In the genomic region with DNA sequence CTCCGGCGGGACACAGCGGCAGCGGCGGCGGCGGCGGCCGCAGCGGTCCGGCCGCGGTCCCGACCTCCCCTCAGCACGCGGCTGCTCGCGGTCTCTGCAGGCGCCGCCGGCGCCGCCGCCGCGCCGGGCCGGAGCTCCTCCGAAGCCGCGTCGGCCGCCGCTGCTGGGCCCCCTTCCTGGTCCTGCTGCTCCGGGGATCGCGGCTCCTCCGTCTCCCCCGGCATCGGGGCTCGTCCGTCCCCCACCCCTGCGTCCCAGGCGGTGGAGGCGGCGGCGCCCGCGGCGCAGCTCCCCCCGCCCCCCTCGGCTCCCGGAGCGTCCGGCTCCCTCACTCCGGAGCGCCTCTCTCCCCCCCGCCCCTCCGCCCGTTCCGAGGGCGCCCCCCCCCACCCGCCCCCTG, we compare ENCODE assay signal across 8 mouse cellular contexts. TPM values are rescaled to one million over a fixed set of nuclear protein-coding genes. Genes with fewer than 3 reads are reported as not detected.
DNase-seq lines count a peak whose midpoint lies in the region; ATAC-seq lines count a peak whose summit lies in the region.

No protein-coding gene starts in this region.

- no peaks in the 10 kb centered on the region for H3K27me3 ChIP-seq in erythroblast, embryonic 14.5 days (ENCODE audit: control insufficient read depth)
- H3K27me3 ChIP-seq in limb, embryonic 12.5 days: no peaks in the 10 kb centered on the region
- no peaks in the 10 kb centered on the region for H3K27me3 ChIP-seq in stomach, embryonic 14.5 days (ENCODE audit: control insufficient read depth, insufficient read depth, low read length)

- peaks cover 20% of the 10 kb centered on the region for H3K36me3 ChIP-seq in erythroblast, embryonic 14.5 days (ENCODE audit: control insufficient read depth)
- no peaks in the 10 kb centered on the region for H3K36me3 ChIP-seq in limb, embryonic 12.5 days
- no peaks in the 10 kb centered on the region for H3K36me3 ChIP-seq in stomach, embryonic 14.5 days (ENCODE audit: control insufficient read depth, insufficient read depth, low read length)

- peak overlapping the region; percentile 62 for H3K4me2 ChIP-seq in limb, embryonic 12.5 days
- H3K4me2 ChIP-seq in stomach, embryonic 14.5 days (replicated peaks; ENCODE audit: low read depth, low read length): peak overlapping the region; percentile 61; the same call in 1 of the 2 replicates

- DNase-seq in retina, adult 2 months (ENCODE audit: low read depth, low spot score): peak; percentile 18
- no peak for DNase-seq in retina, postnatal 1 day
- no peak for DNase-seq in thymus, postnatal 36 days
- DNase-seq in embryo, embryonic 11 days: no peak

- H3K4me1 ChIP-seq in erythroblast, embryonic 14.5 days (ENCODE audit: control insufficient read depth): peaks cover 31% of the 10 kb centered on the region
- H3K4me1 ChIP-seq in limb, embryonic 12.5 days (replicated peaks): peaks cover 13% of the 10 kb centered on the region
- H3K4me1 ChIP-seq in stomach, embryonic 14.5 days (ENCODE audit: control insufficient read depth, insufficient read depth, low read length): no peaks in the 10 kb centered on the region

- ATAC-seq in erythroblast, adult 5-6 weeks (replicated peaks; ENCODE audit: low FRiP score, poor library complexity, severe bottlenecking): no peak
- ATAC-seq in limb, embryonic 12.5 days (ENCODE audit: insufficient number of reproducible peaks, insufficient read depth, low FRiP score, low TSS enrichment, low read depth): peak; percentile 14
- ATAC-seq in stomach, embryonic 14.5 days (ENCODE audit: insufficient number of reproducible peaks, insufficient read depth, low FRiP score, low read depth): peak; percentile 25

- no peaks in the 10 kb centered on the region for H3K9me3 ChIP-seq in erythroblast, embryonic 14.5 days (ENCODE audit: control insufficient read depth, low read length)
- H3K9me3 ChIP-seq in limb, embryonic 12.5 days: no peaks in the 10 kb centered on the region
- no peaks in the 10 kb centered on the region for H3K9me3 ChIP-seq in stomach, embryonic 14.5 days (ENCODE audit: control insufficient read depth, low read depth, low read length)

- H3K27ac ChIP-seq in limb, embryonic 12.5 days: peak overlapping the region; percentile 99
- peak overlapping the region; percentile 99 for H3K27ac ChIP-seq in stomach, embryonic 14.5 days (ENCODE audit: low read length)

- peak overlapping the region; percentile 97 for H3K9ac ChIP-seq in limb, embryonic 12.5 days (replicated peaks)
- peak overlapping the region; percentile 99 for H3K9ac ChIP-seq in stomach, embryonic 14.5 days (replicated peaks; ENCODE audit: low read depth, low read length)

- H3K4me3 ChIP-seq in erythroblast, embryonic 14.5 days (replicated peaks): peak overlapping the region; percentile 96
- peak overlapping the region; percentile 89 for H3K4me3 ChIP-seq in limb, embryonic 12.5 days (replicated peaks)
- H3K4me3 ChIP-seq in stomach, embryonic 14.5 days (ENCODE audit: low read depth, low read length): peak overlapping the region; percentile 78

- 0% methylated on average over 31 of the region's 63 CpGs for WGBS in limb, embryonic 12.5 days
- 0% methylated on average over 46 of the region's 63 CpGs for WGBS in stomach, embryonic 14.5 days

RNA-seq across cellular contexts. Expression of a gene that starts 0.8 kb away (rescaled TPM):
- 4.8 TPM in 2 replicates for polyA plus RNA-seq in erythroblast, embryonic 14.5 days (2012)
- 21.7 and 24.5 TPM in 2 replicates for total RNA-seq in erythroblast, adult 5-6 weeks (2015; ENCODE audit: low replicate concordance)
- 34.2 and 51.3 TPM in 2 replicates for total RNA-seq in erythroblast, adult 5-6 weeks (2017; ENCODE audit: low replicate concordance)
- polyA plus RNA-seq in limb, embryonic 12.5 days (2016; fragmentation: Nextera tagmentation; extraction: Ambion mirVana): 16.5 and 17.1 TPM in 2 replicates
- polyA plus RNA-seq in stomach, embryonic 14.5 days (2014; fragmentation: Nextera tagmentation; extraction: Ambion mirVana): 10.4 and 12.0 TPM in 2 replicates

RNA-seq across cellular contexts. Expression of a gene that starts 0.9 kb away (rescaled TPM):
- 0.02 TPM in 1 of 2 replicates, not detected in the other for polyA plus RNA-seq in erythroblast, embryonic 14.5 days (2012)
- 3.8 and 5.6 TPM in 2 replicates for total RNA-seq in erythroblast, adult 5-6 weeks (2015; ENCODE audit: low replicate concordance)
- total RNA-seq in erythroblast, adult 5-6 weeks (2017; ENCODE audit: low replicate concordance): 3.3 and 4.3 TPM in 2 replicates
- 0.98 and 1.3 TPM in 2 replicates for polyA plus RNA-seq in limb, embryonic 12.5 days (2016; fragmentation: Nextera tagmentation; extraction: Ambion mirVana)
- polyA plus RNA-seq in stomach, embryonic 14.5 days (2014; fragmentation: Nextera tagmentation; extraction: Ambion mirVana): 1.7 and 2.3 TPM in 2 replicates

RNA-seq across cellular contexts. Expression of a gene that starts 29.7 kb away (rescaled TPM):
- 0.03 TPM in 1 of 2 replicates, not detected in the other for polyA plus RNA-seq in erythroblast, embryonic 14.5 days (2012)
- total RNA-seq in erythroblast, adult 5-6 weeks (2015; ENCODE audit: low replicate concordance): 7.5 TPM in 1 of 2 replicates, not detected in the other
- not detected in 2 replicates for total RNA-seq in erythroblast, adult 5-6 weeks (2017; ENCODE audit: low replicate concordance)
- 1.7 and 2.3 TPM in 2 replicates for polyA plus RNA-seq in limb, embryonic 12.5 days (2016; fragmentation: Nextera tagmentation; extraction: Ambion mirVana)
- 1.1 TPM in 2 replicates for polyA plus RNA-seq in stomach, embryonic 14.5 days (2014; fragmentation: Nextera tagmentation; extraction: Ambion mirVana)

RNA-seq across cellular contexts. Expression of a gene that starts 51.4 kb away (rescaled TPM):
- polyA plus RNA-seq in erythroblast, embryonic 14.5 days (2012): not detected in 2 replicates
- total RNA-seq in erythroblast, adult 5-6 weeks (2015; ENCODE audit: low replicate concordance): not detected in 2 replicates
- not detected in 2 replicates for total RNA-seq in erythroblast, adult 5-6 weeks (2017; ENCODE audit: low replicate concordance)
- polyA plus RNA-seq in limb, embryonic 12.5 days (2016; fragmentation: Nextera tagmentation; extraction: Ambion mirVana): not detected in 2 replicates
- polyA plus RNA-seq in stomach, embryonic 14.5 days (2014; fragmentation: Nextera tagmentation; extraction: Ambion mirVana): not detected in 2 replicates
